In the genomic region with DNA sequence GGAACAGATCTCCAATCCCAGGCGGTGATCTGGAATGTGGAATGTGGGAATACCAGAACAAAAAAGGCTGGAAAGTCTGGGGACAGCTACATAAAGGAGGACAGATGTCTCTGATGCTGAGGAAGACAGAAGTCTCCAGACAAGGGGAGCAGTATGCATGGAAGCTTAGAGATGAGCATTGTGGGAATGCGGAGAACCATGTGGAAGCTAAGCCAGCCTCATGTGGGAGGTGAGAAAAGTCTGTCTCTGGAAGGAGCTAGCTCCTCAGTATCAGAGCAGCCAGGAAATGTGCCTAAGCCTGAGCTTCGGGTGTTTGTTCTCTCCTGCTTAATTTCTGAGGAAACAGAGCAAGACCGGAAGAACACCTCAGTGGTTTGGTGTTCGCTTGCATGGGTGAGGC, we compare ENCODE assay signal across 24 mouse cellular contexts. TPM values are rescaled to one million over a fixed set of nuclear protein-coding genes. Genes with fewer than 3 reads are reported as not detected.
DNase-seq lines count a peak whose midpoint lies in the region; TF ChIP-seq lines count a peak whose summit lies in the region.
"Had no signal": no experiment of that assay in that cellular context is flagged by ENCODE, and none has a peak within 500 bp of the region (broad histone marks: within the 10 kb centered on the region; RNA-seq: fewer than 3 reads in every experiment).

No protein-coding gene starts in this region.

- peak overlapping the region; percentile 78 for H3K27ac ChIP-seq in left cerebral cortex, adult 2 months
- H3K27ac ChIP-seq: forebrain, embryonic 13.5 days; heart, embryonic 15.5 days; kidney, embryonic 15.5 days; limb, embryonic 13.5 days; lung, embryonic 15.5 days; stomach, postnatal 0 days had no signal

- DNase-seq in frontal cortex, adult 2 months (ENCODE audit: extremely low spot score in 1 of 2, low spot score in 1 of 2) = peak; percentile 66 to 75
- DNase-seq in frontal cortex, postnatal 14 days (ENCODE audit: low spot score in 2 of 2) = no peak
- peak in 1 of 2 experiments; percentile 57 for DNase-seq in left cerebral cortex, adult 2 months (ENCODE audit: extremely low spot score in 1 of 2, low spot score in 2 of 2)
- no peak for DNase-seq in left cerebral cortex, adult 11 months (ENCODE audit: low spot score)
- peak; percentile 3 to 6 for DNase-seq in spleen, postnatal 36 days (ENCODE audit: low spot score in 2 of 2)
- DNase-seq in spleen, adult 18-20 months = no peak
- no peak for DNase-seq in neural tube, embryonic 10.5 days (ENCODE audit: extremely low spot score, low spot score)
- DNase-seq: adrenal gland, adult 8-10 months; cerebellum, adult 8-10 months; cerebellum, postnatal 25 days; gastrocnemius, postnatal 14 days; kidney, adult 18-20 months; kidney, postnatal 36 days; lung, postnatal 36 days; thymus, postnatal 4 days had no signal

- intact Hi-C loops in left cerebral cortex, adult 2 months (cut with DNase I) = loop anchor here (5.0 kb wide), 1 partner anchor 1261 kb away; a partner anchor contains a TSS

- no peak overlapping the region for H3K4me3 ChIP-seq in left cerebral cortex, adult 2 months
- H3K4me3 ChIP-seq: forebrain, embryonic 13.5 days; heart, embryonic 15.5 days; kidney, embryonic 15.5 days; limb, embryonic 13.5 days; lung, embryonic 15.5 days; myocyte had no signal

- no peak for TF ChIP-seq CTCF in left cerebral cortex, adult 2 months (IDR thresholded peaks at IDR 0.05)

RNA-seq across cellular contexts. Expression of a gene that starts 53.4 kb away (rescaled TPM):
- polyA plus RNA-seq in frontal cortex, adult 2 months (2012; rRNA removed) = 13.6 and 13.8 TPM in 2 replicates
- 10 to 100 TPM; 11.7 to 12.0 TPM for total RNA-seq in left cerebral cortex, adult 2 months (2021)
- total RNA-seq: granulocyte monocyte progenitor cell, adult 5-6 weeks had no signal
- polyA plus RNA-seq: G1E had no signal

Comparison
In these comparisons a context has a peak if more than half of its experiments do, and no peak if none do; other contexts are left out.
1. DNase-seq: peak in frontal cortex, adult 2 months (2 of 2) and spleen, postnatal 36 days (2 of 2); none in frontal cortex, postnatal 14 days (0 of 2), left cerebral cortex, adult 11 months (single experiment), spleen, adult 18-20 months (0 of 2) and neural tube, embryonic 10.5 days (single experiment).